Mouse (Mus musculus) testis, adult 2 months (tissue): ENCODE results near the gene Fchsd2.

Experiments
- CTCF ChIP-seq: fragments of 200-500 bp; IDR thresholded peaks from 2 replicates; pipeline ENCODE4 v1.5.1; 2012; ENCODE audit warnings: low read depth, mild to moderate bottlenecking, inconsistent platforms, low read length, moderate library complexity; ENCODE audit not compliant: control insufficient read depth, insufficient read depth, insufficient replicate concordance
- POLR2A ChIP-seq: fragments of 200-500 bp; IDR thresholded peaks from 2 replicates; pipeline ENCODE4 v1.6.1; 2012; ENCODE audit warnings: low read depth, mild to moderate bottlenecking, inconsistent platforms, low read length, moderate library complexity; ENCODE audit not compliant: control insufficient read depth

- no peak for TF ChIP-seq CTCF
- TF ChIP-seq POLR2A: no peak
Observed at GRCm38 (mm10) chr7:101231458-101231857, 138.8 kb downstream of the Fchsd2 start.
